Mouse (Mus musculus): ENCODE results near the gene Npas3. TPM values are rescaled to one million over a fixed set of nuclear protein-coding genes. Genes with fewer than 3 reads are reported as not detected.

The Npas3 gene
- polyA plus RNA-seq, 1 experiment from 2014 or later = 2.2 TPM

DNA sequence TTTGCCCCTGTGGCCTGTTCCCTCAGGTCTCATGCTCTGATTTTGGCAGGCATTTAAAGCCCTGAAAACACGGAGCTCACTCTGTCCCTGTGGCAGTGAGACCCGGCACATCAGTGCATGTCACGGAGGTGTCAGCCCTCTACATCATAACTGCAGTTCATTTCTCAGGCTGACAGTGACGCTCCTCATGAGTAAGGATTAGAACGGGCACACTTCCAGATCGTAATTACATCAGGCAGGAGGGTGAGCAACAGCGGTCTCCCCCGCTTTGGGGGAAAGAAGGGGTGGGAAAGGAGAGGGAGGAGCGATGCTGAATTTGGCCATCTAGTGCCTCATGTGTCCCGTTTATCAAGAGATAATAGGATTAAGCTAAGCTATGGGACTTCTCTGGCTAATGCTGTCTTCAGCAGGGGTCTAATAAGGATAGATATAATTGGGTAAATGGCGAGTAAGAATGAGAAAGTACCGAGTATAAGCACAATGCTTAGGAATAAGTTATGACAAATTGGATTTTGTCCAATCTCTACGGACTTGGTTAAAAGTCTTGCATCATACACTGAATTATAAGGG lies 505.0 kb downstream of the Npas3 start:
- H3K27ac ChIP-seq (replicated peaks) = no peak overlapping the region
- H3K4me3 ChIP-seq = no peak overlapping the region
- H3K9me3 ChIP-seq = no peaks in the 10 kb centered on the region
- peaks cover 3% of the 10 kb centered on the region; the same call in 1 of the 2 replicates for H3K27me3 ChIP-seq (replicated peaks; ENCODE audit: low read depth, poor library complexity, severe bottlenecking)
- no peak for DNase-seq (ENCODE audit: low spot score)
- no peaks in the 10 kb centered on the region for H3K36me3 ChIP-seq (replicated peaks)
- peaks cover 6% of the 10 kb centered on the region for H3K4me1 ChIP-seq
- 65% methylated on average over 13 of the region's 13 CpGs for WGBS

DNA sequence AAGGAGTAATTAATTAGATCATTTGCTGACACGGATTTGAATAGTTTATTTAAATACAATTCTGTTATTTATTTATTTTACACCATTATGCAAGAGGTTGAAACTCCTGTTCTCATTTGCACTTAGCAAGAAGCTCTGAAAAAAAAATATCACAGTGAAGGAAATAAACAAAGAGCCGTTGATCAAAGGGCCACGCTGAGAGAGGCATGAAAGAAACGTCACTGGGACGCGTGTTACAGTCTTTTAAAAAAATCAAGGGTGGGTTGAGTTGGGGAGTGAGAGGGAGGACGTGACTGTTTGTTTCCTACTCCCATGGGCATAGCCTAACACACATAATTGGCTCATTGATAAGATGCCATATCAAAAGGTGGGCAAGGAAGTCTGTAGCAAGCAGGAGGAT lies 505.8 kb downstream of the Npas3 start:
- Histone ChIP-seq H3K9me3 (no peaks in the 10 kb centered on the region), H3K4me1 (peaks cover 13% of the 10 kb centered on the region), H3K27ac (replicated peaks) (no peak overlapping the region), H3K4me3 (no peak overlapping the region), H3K27me3 (replicated peaks; ENCODE audit: low read depth, poor library complexity, severe bottlenecking) (peaks cover 3% of the 10 kb centered on the region; the same call in 1 of the 2 replicates), H3K36me3 (replicated peaks) (no peaks in the 10 kb centered on the region)
- 43% methylated on average over 7 of the region's 7 CpGs for WGBS
- DNase-seq (ENCODE audit: low spot score) = no peak

DNA sequence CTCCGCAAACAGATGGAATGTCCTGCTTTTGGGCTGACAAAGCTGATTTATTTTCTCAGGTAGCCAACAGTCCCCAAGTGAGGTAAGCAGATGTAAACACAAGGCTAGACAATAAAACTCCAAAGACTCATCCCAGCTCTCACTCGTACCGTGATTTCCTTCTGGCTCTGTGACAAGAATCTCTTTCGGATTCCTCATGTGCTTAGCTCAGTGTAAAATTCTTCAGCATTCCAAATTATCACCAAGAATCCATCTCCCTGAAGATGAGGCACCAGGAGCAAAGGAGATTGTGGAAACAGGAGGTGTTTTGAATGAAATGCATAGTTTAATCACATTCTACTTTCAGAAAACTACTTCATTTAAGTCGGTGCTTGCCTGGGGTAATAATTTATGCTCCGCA lies 509.2 kb downstream of the Npas3 start:
- Histone ChIP-seq H3K4me1 (peaks cover 15% of the 10 kb centered on the region), H3K4me3 (no peak overlapping the region), H3K27me3 (replicated peaks; ENCODE audit: low read depth, poor library complexity, severe bottlenecking) (peaks cover 3% of the 10 kb centered on the region; the same call in 1 of the 2 replicates), H3K27ac (replicated peaks) (no peak overlapping the region), H3K9me3 (no peaks in the 10 kb centered on the region), H3K36me3 (replicated peaks) (no peaks in the 10 kb centered on the region)
- 92% methylated on average over 6 of the region's 6 CpGs for WGBS
- DNase-seq (ENCODE audit: low spot score) = no peak

DNA sequence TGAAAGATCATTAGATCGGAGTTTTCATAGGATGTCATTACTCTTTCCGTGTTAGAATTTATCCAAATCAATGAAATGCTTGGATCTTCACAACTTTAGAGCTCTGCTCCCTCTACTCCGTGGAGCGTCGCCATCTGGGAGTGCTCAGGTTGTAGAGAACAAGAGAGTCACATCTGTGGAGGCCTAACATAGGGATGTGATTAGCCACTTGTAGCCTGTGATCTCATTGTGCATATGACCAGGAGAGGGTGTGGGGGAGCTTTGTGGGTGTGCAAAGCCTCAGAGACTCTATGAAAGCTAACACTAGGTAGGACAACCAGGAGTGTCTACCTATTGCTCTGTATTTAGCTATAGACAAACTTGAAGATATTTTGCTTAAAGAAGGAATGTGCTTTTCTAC lies 509.9 kb downstream of the Npas3 start:
- DNase-seq (ENCODE audit: low spot score) = peak; percentile 21
- Histone ChIP-seq H3K27ac (replicated peaks) (no peak overlapping the region), H3K36me3 (replicated peaks) (no peaks in the 10 kb centered on the region), H3K9me3 (no peaks in the 10 kb centered on the region), H3K27me3 (replicated peaks; ENCODE audit: low read depth, poor library complexity, severe bottlenecking) (peaks cover under 1% of the 10 kb centered on the region; the same call in 1 of the 2 replicates), H3K4me1 (peaks cover 12% of the 10 kb centered on the region), H3K4me3 (no peak overlapping the region)
- 78% methylated on average over 5 of the region's 5 CpGs for WGBS

DNA sequence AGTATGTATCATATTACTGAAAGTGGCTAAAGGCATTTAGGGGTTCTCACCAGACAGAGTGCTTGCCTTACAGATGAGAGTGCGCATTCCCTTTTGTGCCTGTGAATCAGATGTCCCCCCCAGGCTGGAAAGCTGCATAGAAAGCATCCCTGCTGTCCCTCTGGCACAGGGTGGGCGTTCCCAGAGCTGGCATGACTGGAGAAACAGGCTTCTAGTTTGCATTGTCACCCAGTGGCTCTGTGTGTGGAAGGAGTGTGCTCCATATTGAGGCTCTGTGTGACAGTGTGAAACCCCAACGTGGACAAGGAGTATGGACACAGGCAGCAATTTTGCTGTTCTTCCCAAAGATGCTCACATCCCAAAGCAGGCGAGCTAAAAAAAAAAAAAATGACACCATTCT lies 515.7 kb downstream of the Npas3 start:
- no peak overlapping the region for H3K4me3 ChIP-seq
- no peak for DNase-seq (ENCODE audit: low spot score)

DNA sequence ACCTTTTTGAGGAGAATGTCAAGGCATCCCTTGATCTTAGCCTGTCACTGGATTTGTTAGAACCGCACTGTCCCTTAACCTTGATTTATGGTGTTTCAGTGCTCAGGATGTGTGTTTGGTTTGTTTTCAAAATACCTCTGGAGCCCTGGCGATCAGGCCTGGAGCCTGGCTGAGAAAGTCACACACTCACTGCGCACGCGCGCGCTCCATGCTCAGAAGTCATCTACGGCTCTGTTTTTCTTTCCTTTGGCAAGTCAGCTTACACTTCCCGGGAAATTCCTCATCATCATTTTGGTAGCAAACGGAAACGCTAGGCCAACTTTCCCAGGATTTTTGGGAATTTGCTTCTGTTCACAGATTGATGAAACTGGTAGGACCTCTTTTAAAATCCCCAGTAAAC lies 519.9 kb downstream of the Npas3 start:
- H3K27ac ChIP-seq (replicated peaks) = no peak overlapping the region
- 84% methylated on average over 11 of the region's 11 CpGs for WGBS
- 0 out of 2 replicates have a peak, but pooled peaks cover 9% of the 10 kb centered on the region for H3K4me1 ChIP-seq
- no peak for DNase-seq (ENCODE audit: low spot score)
- H3K27me3 ChIP-seq (replicated peaks; ENCODE audit: low read depth, poor library complexity, severe bottlenecking) = no peaks in the 10 kb centered on the region
- no peaks in the 10 kb centered on the region for H3K36me3 ChIP-seq (replicated peaks)
- H3K4me3 ChIP-seq = no peak overlapping the region
- no peaks in the 10 kb centered on the region for H3K9me3 ChIP-seq

More for the DNA sequence above, 515.7 kb downstream of the Npas3 start:
- 73% methylated on average over 4 of the region's 4 CpGs for WGBS
- Histone ChIP-seq H3K4me1 (peaks cover 9% of the 10 kb centered on the region), H3K27ac (replicated peaks) (no peak overlapping the region), H3K9me3 (no peaks in the 10 kb centered on the region), H3K36me3 (replicated peaks) (no peaks in the 10 kb centered on the region), H3K27me3 (replicated peaks; ENCODE audit: low read depth, poor library complexity, severe bottlenecking) (no peaks in the 10 kb centered on the region)

DNA sequence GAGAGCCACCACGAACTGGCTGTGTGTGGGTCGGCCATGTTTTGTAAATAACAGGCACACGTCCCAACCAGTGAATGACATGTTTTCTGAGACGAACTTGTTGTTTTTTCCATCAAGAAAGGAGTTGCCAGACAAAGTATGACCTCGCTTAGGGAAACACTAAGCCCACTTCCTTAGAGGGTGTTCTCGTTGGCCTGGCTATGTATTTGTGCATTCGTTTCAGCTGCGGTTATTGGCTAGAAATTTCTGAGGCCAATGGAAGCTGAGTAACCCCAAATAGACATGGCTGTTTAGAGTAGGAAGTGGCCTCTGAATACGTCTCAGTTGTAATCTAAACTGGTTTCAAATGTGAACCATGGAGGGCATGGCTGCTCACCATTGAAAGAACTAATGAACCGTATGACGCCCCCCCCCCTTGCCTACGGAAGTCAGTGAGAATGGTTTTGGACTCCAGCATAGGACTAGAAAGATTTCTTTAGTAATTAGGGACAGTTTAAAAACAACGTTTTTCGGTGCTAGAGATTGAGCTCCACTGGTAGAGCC lies 523.0 kb downstream of the Npas3 start:
- WGBS = 81% methylated on average over 14 of the region's 14 CpGs
- Histone ChIP-seq H3K4me1 (0 out of 2 replicates have a peak, but pooled peaks cover 9% of the 10 kb centered on the region), H3K27ac (replicated peaks) (no peak overlapping the region), H3K4me3 (no peak overlapping the region), H3K36me3 (replicated peaks) (no peaks in the 10 kb centered on the region), H3K27me3 (replicated peaks; ENCODE audit: low read depth, poor library complexity, severe bottlenecking) (no peaks in the 10 kb centered on the region), H3K9me3 (no peaks in the 10 kb centered on the region)
- DNase-seq (ENCODE audit: low spot score) = no peak

DNA sequence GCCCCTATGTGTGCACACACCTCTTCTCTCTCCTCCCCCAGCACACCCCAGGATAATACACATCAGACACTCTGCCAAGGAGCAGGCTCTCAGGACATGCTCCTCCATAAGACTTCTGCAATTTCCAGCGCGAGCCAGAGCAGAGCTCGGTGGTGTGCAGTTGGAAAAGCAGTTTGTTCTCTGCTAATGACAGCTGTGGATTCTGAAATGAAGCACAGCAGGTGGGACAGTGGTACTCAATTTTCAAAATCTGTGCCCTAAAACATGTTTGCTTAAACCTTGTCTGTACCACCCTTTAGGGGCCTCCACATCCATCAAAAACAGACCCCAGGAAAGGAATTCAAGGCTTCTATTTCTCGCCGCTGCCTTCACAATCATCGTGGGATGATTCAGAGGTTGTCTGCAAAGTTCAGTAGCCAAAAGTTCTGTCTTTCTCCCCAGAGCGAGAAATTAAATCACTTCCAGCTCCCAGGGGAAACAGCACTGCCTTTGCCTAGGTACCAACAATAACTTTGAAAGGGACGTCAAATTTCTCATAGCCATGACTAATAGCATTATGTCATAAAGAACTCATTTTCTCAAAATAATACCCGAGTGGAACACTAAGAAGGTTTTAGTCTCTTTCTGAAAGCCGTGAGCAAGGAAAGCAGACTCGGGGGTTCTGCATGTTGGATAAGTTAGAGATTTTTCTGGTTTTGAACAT lies 533.5 kb downstream of the Npas3 start:
- Histone ChIP-seq H3K27me3 (replicated peaks; ENCODE audit: low read depth, poor library complexity, severe bottlenecking) (no peaks in the 10 kb centered on the region), H3K27ac (replicated peaks) (no peak overlapping the region), H3K4me1 (peaks cover 12% of the 10 kb centered on the region), H3K36me3 (replicated peaks) (no peaks in the 10 kb centered on the region), H3K9me3 (no peaks in the 10 kb centered on the region), H3K4me3 (no peak overlapping the region)
- 71% methylated on average over 11 of the region's 11 CpGs for WGBS
- DNase-seq (ENCODE audit: low spot score) = no peak

DNA sequence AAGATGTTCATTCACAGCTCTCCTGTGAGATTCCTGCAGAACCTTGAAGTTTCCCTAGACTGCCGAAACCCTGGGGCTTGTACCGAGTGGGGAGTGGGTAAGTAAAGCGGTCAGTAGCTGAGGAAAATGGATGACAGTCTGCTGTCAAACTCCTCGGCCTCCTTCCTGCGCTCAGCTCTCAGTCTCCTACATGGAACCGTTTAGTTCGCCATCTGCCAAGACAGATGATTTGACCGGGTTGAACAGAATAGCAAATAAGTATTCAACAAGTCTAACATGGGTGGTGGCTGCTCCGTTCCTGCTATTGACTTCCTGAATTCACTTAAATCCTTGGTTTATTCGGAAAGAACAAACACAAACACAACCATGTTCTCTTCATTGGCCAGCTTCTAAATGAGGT lies 541.0 kb downstream of the Npas3 start:
- H3K27me3 ChIP-seq (replicated peaks; ENCODE audit: low read depth, poor library complexity, severe bottlenecking) = no peaks in the 10 kb centered on the region
- 93% methylated on average over 10 of the region's 10 CpGs for WGBS
- H3K9me3 ChIP-seq = no peaks in the 10 kb centered on the region
- no peak for DNase-seq (ENCODE audit: low spot score)
- no peaks in the 10 kb centered on the region for H3K36me3 ChIP-seq (replicated peaks)
- H3K4me1 ChIP-seq = no peaks in the 10 kb centered on the region
- H3K4me3 ChIP-seq = no peak overlapping the region
- H3K27ac ChIP-seq (replicated peaks) = no peak overlapping the region

DNA sequence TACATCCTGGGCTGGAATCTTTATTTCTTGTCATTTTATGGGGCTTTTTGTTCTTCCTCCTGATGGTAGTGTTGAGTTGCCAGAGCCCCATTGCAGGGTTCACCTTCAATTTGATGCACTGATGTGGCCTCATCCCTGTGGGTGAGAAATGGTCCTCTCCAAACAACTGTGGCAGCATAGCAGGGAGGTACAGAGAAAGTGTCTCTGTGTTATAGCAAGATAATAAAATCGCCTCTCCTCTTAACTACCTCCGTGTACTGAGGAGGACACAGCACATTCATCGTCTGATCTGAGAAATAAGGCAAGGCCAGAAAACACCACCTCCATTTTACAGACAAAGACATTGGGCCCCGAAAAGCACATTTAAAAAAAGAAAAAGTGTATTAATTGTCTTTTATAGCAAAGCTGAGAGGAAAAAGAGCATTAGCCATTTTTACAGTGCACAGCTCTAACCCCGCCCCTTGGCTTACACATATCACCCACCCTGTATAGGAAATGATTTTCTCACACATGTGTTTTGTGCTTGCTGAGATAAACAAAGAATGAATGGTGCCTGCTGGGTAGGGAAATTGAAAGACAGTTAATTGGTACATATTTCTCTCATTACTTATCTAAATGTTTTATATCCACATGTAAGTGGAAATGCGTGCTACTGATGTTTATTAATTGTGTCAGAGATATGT lies 546.4 kb downstream of the Npas3 start:
- Histone ChIP-seq H3K36me3 (replicated peaks) (no peaks in the 10 kb centered on the region), H3K27ac (replicated peaks) (no peak overlapping the region), H3K4me1 (no peaks in the 10 kb centered on the region), H3K4me3 (no peak overlapping the region), H3K27me3 (replicated peaks; ENCODE audit: low read depth, poor library complexity, severe bottlenecking) (no peaks in the 10 kb centered on the region), H3K9me3 (no peaks in the 10 kb centered on the region)
- 91% methylated on average over 6 of the region's 6 CpGs for WGBS
- no peak for DNase-seq (ENCODE audit: low spot score)

DNA sequence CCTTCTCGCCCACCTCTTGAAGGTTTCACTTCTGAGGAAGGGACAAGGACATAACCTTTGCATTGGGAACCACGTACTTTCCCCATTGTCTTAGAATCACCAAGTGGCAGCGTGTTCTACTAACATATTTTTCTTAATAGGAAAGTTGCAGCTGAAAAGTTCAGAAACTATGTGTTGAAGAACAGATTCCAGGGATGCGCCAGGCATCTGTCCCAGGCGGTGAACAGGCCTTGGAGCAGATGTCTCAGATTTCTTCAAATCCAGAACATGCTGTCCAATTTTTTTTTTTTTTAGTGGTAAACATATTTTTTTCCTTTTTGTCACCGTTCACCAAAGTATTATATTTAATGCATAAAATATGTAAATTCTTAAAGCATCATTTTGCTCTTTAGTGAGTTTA lies 553.4 kb downstream of the Npas3 start:
- H3K4me3 ChIP-seq = no peak overlapping the region
- H3K27me3 ChIP-seq (replicated peaks; ENCODE audit: low read depth, poor library complexity, severe bottlenecking) = no peaks in the 10 kb centered on the region
- H3K27ac ChIP-seq (replicated peaks) = no peak overlapping the region
- 72% methylated on average over 6 of the region's 6 CpGs for WGBS
- no peaks in the 10 kb centered on the region for H3K9me3 ChIP-seq
- peaks cover 15% of the 10 kb centered on the region for H3K4me1 ChIP-seq
- DNase-seq (ENCODE audit: low spot score) = no peak
- no peaks in the 10 kb centered on the region for H3K36me3 ChIP-seq (replicated peaks)

DNA sequence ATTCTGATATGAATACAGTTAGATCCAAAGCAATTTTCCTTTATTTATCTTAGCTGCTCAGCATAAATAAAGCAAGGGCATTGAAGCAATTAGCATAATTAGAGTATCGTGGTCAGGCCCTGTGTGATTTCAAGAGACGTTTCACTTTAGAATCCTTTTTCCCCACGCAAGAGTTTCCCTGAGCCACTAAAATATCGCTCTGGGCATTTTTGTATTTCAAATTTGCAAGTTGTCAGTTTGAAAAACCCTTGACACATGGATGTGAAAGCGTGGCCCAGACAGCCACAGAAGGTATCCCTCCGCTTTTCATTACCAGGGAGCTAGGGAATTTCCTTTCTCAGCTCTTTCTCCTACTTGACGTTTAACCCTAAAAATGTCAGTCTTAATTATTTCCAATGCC lies 553.9 kb downstream of the Npas3 start:
- Histone ChIP-seq H3K27ac (replicated peaks) (no peak overlapping the region), H3K4me1 (peaks cover 15% of the 10 kb centered on the region), H3K9me3 (no peaks in the 10 kb centered on the region), H3K4me3 (no peak overlapping the region), H3K27me3 (replicated peaks; ENCODE audit: low read depth, poor library complexity, severe bottlenecking) (no peaks in the 10 kb centered on the region), H3K36me3 (replicated peaks) (no peaks in the 10 kb centered on the region)
- DNase-seq (ENCODE audit: low spot score) = no peak
- 39% methylated on average over 7 of the region's 7 CpGs for WGBS

All from embryonic facial prominence, embryonic 10.5 days (tissue).